Mouse (Mus musculus): ENCODE measurements around the gene Inpp5k. TPM values are rescaled to one million over a fixed set of nuclear protein-coding genes. Genes with fewer than 3 reads are reported as not detected.

The Inpp5k gene
- polyA plus RNA-seq, 1 experiment, result 8.9 TPM

- Histone ChIP-seq H3K4me1 (ENCODE audit: control insufficient read depth) (peaks cover 33% of the 10 kb centered on the region), H3K36me3 (ENCODE audit: control insufficient read depth) (peaks cover 59% of the 10 kb centered on the region)
- TF ChIP-seq TAL1 (IDR thresholded peaks at IDR 0.05; ENCODE audit: low read length) (no peak), GATA1 (IDR thresholded peaks at IDR 0.05; ENCODE audit: low read length) (no peak; the same call in 1 of the 2 replicates)
Observed at GRCm38 (mm10) chr11:75631561-75632225, 905 bp downstream of the Inpp5k start.

GRCm38 (mm10) chr11:75632921-75633320 is 2.1 kb downstream of the Inpp5k start:
- H3K27me3 ChIP-seq (ENCODE audit: control insufficient read depth), result no peaks in the 10 kb centered on the region
- no peaks in the 10 kb centered on the region for H3K9me3 ChIP-seq (ENCODE audit: control insufficient read depth, low read length)
- H3K4me3 ChIP-seq (replicated peaks), result no peak overlapping the region
- H3K36me3 ChIP-seq (ENCODE audit: control insufficient read depth), result peaks cover 57% of the 10 kb centered on the region
- TF ChIP-seq TAL1 (IDR thresholded peaks at IDR 0.05; ENCODE audit: low read length) (no peak), GATA1 (IDR thresholded peaks at IDR 0.05; ENCODE audit: low read length) (no peak)
- peaks cover 33% of the 10 kb centered on the region for H3K4me1 ChIP-seq (ENCODE audit: control insufficient read depth)

More at GRCm38 (mm10) chr11:75631561-75632225, 905 bp downstream of the Inpp5k start:
- H3K9me3 ChIP-seq (ENCODE audit: control insufficient read depth, low read length), result no peaks in the 10 kb centered on the region
- H3K4me3 ChIP-seq (replicated peaks), result peak overlapping the region; percentile 70
- no peaks in the 10 kb centered on the region for H3K27me3 ChIP-seq (ENCODE audit: control insufficient read depth)

- peaks cover 60% of the 10 kb centered on the region for H3K36me3 ChIP-seq (ENCODE audit: control insufficient read depth)
- no peak overlapping the region for H3K4me3 ChIP-seq (replicated peaks)
- H3K27me3 ChIP-seq (ENCODE audit: control insufficient read depth), result no peaks in the 10 kb centered on the region
- TF ChIP-seq GATA1 (IDR thresholded peaks at IDR 0.05; ENCODE audit: low read length) (no peak), TAL1 (IDR thresholded peaks at IDR 0.05; ENCODE audit: low read length) (no peak)
- H3K4me1 ChIP-seq (ENCODE audit: control insufficient read depth), result peaks cover 28% of the 10 kb centered on the region
- H3K9me3 ChIP-seq (ENCODE audit: control insufficient read depth, low read length), result no peaks in the 10 kb centered on the region
Observed at GRCm38 (mm10) chr11:75634801-75635200, 4.0 kb downstream of the Inpp5k start.

GRCm38 (mm10) chr11:75635315-75635714 is 4.5 kb downstream of the Inpp5k start:
- Histone ChIP-seq H3K9me3 (ENCODE audit: control insufficient read depth, low read length) (no peaks in the 10 kb centered on the region), H3K4me3 (replicated peaks) (no peak overlapping the region), H3K36me3 (ENCODE audit: control insufficient read depth) (peaks cover 62% of the 10 kb centered on the region), H3K27me3 (ENCODE audit: control insufficient read depth) (no peaks in the 10 kb centered on the region), H3K4me1 (ENCODE audit: control insufficient read depth) (peaks cover 23% of the 10 kb centered on the region)
- TF ChIP-seq GATA1 (IDR thresholded peaks at IDR 0.05; ENCODE audit: low read length), result no peak
- TF ChIP-seq TAL1 (IDR thresholded peaks at IDR 0.05; ENCODE audit: low read length), result no peak

GRCm38 (mm10) chr11:75643323-75643722 is 12.5 kb downstream of the Inpp5k start:
- H3K4me1 ChIP-seq (ENCODE audit: control insufficient read depth), result no peaks in the 10 kb centered on the region; the same call in 1 of the 2 replicates
- TF ChIP-seq GATA1 (IDR thresholded peaks at IDR 0.05; ENCODE audit: low read length) (no peak), TAL1 (IDR thresholded peaks at IDR 0.05; ENCODE audit: low read length) (no peak)
- peaks cover 64% of the 10 kb centered on the region for H3K36me3 ChIP-seq (ENCODE audit: control insufficient read depth)
- no peaks in the 10 kb centered on the region for H3K9me3 ChIP-seq (ENCODE audit: control insufficient read depth, low read length)
- H3K27me3 ChIP-seq (ENCODE audit: control insufficient read depth), result no peaks in the 10 kb centered on the region
- no peak overlapping the region for H3K4me3 ChIP-seq (replicated peaks)

- H3K36me3 ChIP-seq (ENCODE audit: control insufficient read depth), result peaks cover 60% of the 10 kb centered on the region
- H3K4me1 ChIP-seq (ENCODE audit: control insufficient read depth), result peaks cover 8% of the 10 kb centered on the region
- H3K27me3 ChIP-seq (ENCODE audit: control insufficient read depth), result no peaks in the 10 kb centered on the region
- no peak overlapping the region for H3K4me3 ChIP-seq (replicated peaks)
- no peaks in the 10 kb centered on the region for H3K9me3 ChIP-seq (ENCODE audit: control insufficient read depth, low read length)
- TF ChIP-seq GATA1 (IDR thresholded peaks at IDR 0.05; ENCODE audit: low read length) (no peak), TAL1 (IDR thresholded peaks at IDR 0.05; ENCODE audit: low read length) (no peak)
Observed at GRCm38 (mm10) chr11:75644684-75645083, 13.9 kb downstream of the Inpp5k start.

- H3K4me3 ChIP-seq (replicated peaks), result no peak overlapping the region
- no peaks in the 10 kb centered on the region for H3K27me3 ChIP-seq (ENCODE audit: control insufficient read depth)
- peaks cover 36% of the 10 kb centered on the region for H3K4me1 ChIP-seq (ENCODE audit: control insufficient read depth)
- peaks cover 46% of the 10 kb centered on the region for H3K36me3 ChIP-seq (ENCODE audit: control insufficient read depth)
- no peaks in the 10 kb centered on the region for H3K9me3 ChIP-seq (ENCODE audit: control insufficient read depth, low read length)
- TF ChIP-seq GATA1 (IDR thresholded peaks at IDR 0.05; ENCODE audit: low read length) (no peak), TAL1 (IDR thresholded peaks at IDR 0.05; ENCODE audit: low read length) (no peak)
Observed at GRCm38 (mm10) chr11:75647681-75648211, 17.0 kb downstream of the Inpp5k start.

- TF ChIP-seq TAL1 (IDR thresholded peaks at IDR 0.05; ENCODE audit: low read length), result no peak
- no peak for TF ChIP-seq GATA1 (IDR thresholded peaks at IDR 0.05; ENCODE audit: low read length)
- Histone ChIP-seq H3K9me3 (ENCODE audit: control insufficient read depth, low read length) (no peaks in the 10 kb centered on the region), H3K4me1 (ENCODE audit: control insufficient read depth) (peaks cover 49% of the 10 kb centered on the region), H3K36me3 (ENCODE audit: control insufficient read depth) (peaks cover 35% of the 10 kb centered on the region), H3K4me3 (replicated peaks) (no peak overlapping the region), H3K27me3 (ENCODE audit: control insufficient read depth) (no peaks in the 10 kb centered on the region)
Observed at GRCm38 (mm10) chr11:75649155-75649561, 18.4 kb downstream of the Inpp5k start.

GRCm38 (mm10) chr11:75650311-75650710 is 19.5 kb downstream of the Inpp5k start, which contains the start of gene Myo1c:
Myo1c (plus strand) TSS chr11:75650504.
- peaks cover 61% of the 10 kb centered on the region for H3K4me1 ChIP-seq (ENCODE audit: control insufficient read depth)
- H3K36me3 ChIP-seq (ENCODE audit: control insufficient read depth), result peaks cover 27% of the 10 kb centered on the region
- no peak for TF ChIP-seq TAL1 (IDR thresholded peaks at IDR 0.05; ENCODE audit: low read length)
- TF ChIP-seq GATA1 (IDR thresholded peaks at IDR 0.05; ENCODE audit: low read length), result no peak
- no peaks in the 10 kb centered on the region for H3K27me3 ChIP-seq (ENCODE audit: control insufficient read depth)
- peak within 1 kb of the TSS; percentile 83 for H3K4me3 ChIP-seq (replicated peaks)
- H3K9me3 ChIP-seq (ENCODE audit: control insufficient read depth, low read length), result no peaks in the 10 kb centered on the region

All from erythroblast, embryonic 14.5 days (primary cell).